Mouse (Mus musculus) testis, adult 2 months (tissue): ENCODE measurements around the gene Tmem82. TPM values are rescaled to one million over a fixed set of nuclear protein-coding genes. Genes with fewer than 3 reads are reported as not detected.

Source experiments
- H3K27ac ChIP-seq: fragments of 200-500 bp; 2 replicates; pipeline ENCODE4 v1.5.1; 2012; ENCODE audit warnings: low read depth, low read length; ENCODE audit not compliant: control insufficient read depth, insufficient read depth
- H3K27me3 ChIP-seq: fragments of 200-500 bp; 2 replicates; pipeline ENCODE4 v1.6.1; 2012; ENCODE audit warnings: mild to moderate bottlenecking, low read length, moderate library complexity; ENCODE audit not compliant: control insufficient read depth, insufficient read depth
- H3K36me3 ChIP-seq: fragments of 200-500 bp; 2 replicates; pipeline ENCODE4 v1.6.1; 2012; ENCODE audit warnings: mild to moderate bottlenecking, low read length; ENCODE audit not compliant: control insufficient read depth, insufficient read depth
- H3K4me1 ChIP-seq: fragments of 200-500 bp; 2 replicates; pipeline ENCODE4 v1.6.1; 2012; ENCODE audit warnings: low read length; ENCODE audit not compliant: control insufficient read depth, insufficient read depth
- H3K4me3 ChIP-seq: fragments of 200-500 bp; 2 replicates; pipeline ENCODE4 v1.5.1; 2012; ENCODE audit warnings: low read depth, mild to moderate bottlenecking, low read length, moderate library complexity, mixed read lengths; ENCODE audit not compliant: control insufficient read depth
- CTCF ChIP-seq: fragments of 200-500 bp; IDR thresholded peaks from 2 replicates; pipeline ENCODE4 v1.5.1; 2012; ENCODE audit warnings: low read depth, mild to moderate bottlenecking, inconsistent platforms, low read length, moderate library complexity; ENCODE audit not compliant: control insufficient read depth, insufficient read depth, insufficient replicate concordance
- POLR2A ChIP-seq: fragments of 200-500 bp; IDR thresholded peaks from 2 replicates; pipeline ENCODE4 v1.6.1; 2012; ENCODE audit warnings: low read depth, mild to moderate bottlenecking, inconsistent platforms, low read length, moderate library complexity; ENCODE audit not compliant: control insufficient read depth
- polyA plus RNA-seq: library from polyadenylated mRNA; depleted of rRNA; stranded (reverse); fragments of >200 nt; gene quantifications from 2 replicates; pipeline ENCODE4 v1.2.3, GENCODE M21; 2012

Tmem82 gene
- polyA plus RNA-seq, 1 experiment: 3.5 TPM

DNA sequence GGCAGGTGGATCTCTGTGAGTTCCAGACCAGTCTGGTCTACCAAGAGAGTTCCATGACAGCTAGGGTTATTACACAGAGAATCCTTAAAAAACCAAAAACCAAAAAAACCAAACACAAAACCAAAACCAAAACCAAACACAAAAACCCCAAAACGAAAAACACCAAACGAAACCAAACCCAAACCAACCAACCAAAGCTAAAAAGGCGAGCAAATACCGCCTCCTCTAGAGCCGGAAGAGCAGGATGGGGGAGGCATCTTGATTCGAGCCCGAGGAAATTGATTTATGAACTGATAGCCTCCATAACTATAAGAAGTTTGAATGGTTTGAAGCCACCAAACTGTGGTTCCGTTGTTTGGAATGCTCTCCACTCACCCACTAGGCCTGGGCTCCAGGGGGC lies 34.5 kb downstream of the Tmem82 start:
- Histone ChIP-seq H3K27me3 (no peaks in the 10 kb centered on the region), H3K4me3 (no peak overlapping the region), H3K36me3 (no peaks in the 10 kb centered on the region), H3K27ac (no peak overlapping the region), H3K4me1 (peaks cover 5% of the 10 kb centered on the region; the same call in 1 of the 2 replicates)
- TF ChIP-seq POLR2A (no peak), CTCF (no peak)

GRCm38 (mm10) chr4:141581051-141581450 lies 37.4 kb downstream of the Tmem82 start:
- Histone ChIP-seq H3K27ac (no peak overlapping the region), H3K4me1 (peaks cover 5% of the 10 kb centered on the region; the same call in 1 of the 2 replicates), H3K27me3 (no peaks in the 10 kb centered on the region), H3K4me3 (no peak overlapping the region), H3K36me3 (no peaks in the 10 kb centered on the region)
- TF ChIP-seq POLR2A (no peak), CTCF (no peak)

DNA sequence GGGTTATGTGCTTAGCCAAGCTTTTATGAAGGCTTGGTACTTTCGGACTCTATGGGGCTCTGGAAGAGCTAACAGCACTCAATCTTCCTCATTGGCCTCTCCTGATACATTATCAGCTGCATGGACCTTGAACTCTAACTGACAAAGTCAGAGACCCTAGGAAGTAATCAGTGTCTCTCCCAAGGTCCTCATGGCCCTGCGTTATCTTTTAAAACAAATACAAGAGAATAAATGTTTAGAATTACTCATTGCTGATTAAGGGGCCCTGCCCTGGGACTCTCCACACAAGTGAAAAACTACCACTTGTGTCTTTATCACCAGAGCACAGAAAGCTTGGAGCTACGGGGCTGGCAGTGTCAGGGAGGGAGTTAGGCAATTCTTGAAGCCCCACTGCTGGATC lies 39.6 kb downstream of the Tmem82 start:
- H3K36me3 ChIP-seq: no peaks in the 10 kb centered on the region
- peaks cover 10% of the 10 kb centered on the region for H3K4me1 ChIP-seq
- no peak for TF ChIP-seq CTCF
- no peak for TF ChIP-seq POLR2A
- no peak overlapping the region for H3K4me3 ChIP-seq
- no peak overlapping the region for H3K27ac ChIP-seq
- H3K27me3 ChIP-seq: no peaks in the 10 kb centered on the region

- Histone ChIP-seq H3K36me3 (no peaks in the 10 kb centered on the region), H3K4me3 (no peak overlapping the region), H3K4me1 (peaks cover 10% of the 10 kb centered on the region), H3K27ac (no peak overlapping the region), H3K27me3 (no peaks in the 10 kb centered on the region)
- TF ChIP-seq CTCF (peak; percentile 46; the same call in 1 of the 2 replicates), POLR2A (no peak)
Observed at GRCm38 (mm10) chr4:141576877-141577276, 41.6 kb downstream of the Tmem82 start.

- Histone ChIP-seq H3K4me1 (peaks cover 10% of the 10 kb centered on the region), H3K4me3 (no peak overlapping the region), H3K27me3 (no peaks in the 10 kb centered on the region), H3K27ac (no peak overlapping the region), H3K36me3 (no peaks in the 10 kb centered on the region)
- TF ChIP-seq CTCF (no peak), POLR2A (no peak)
Observed at GRCm38 (mm10) chr4:141576404-141576803, 42.0 kb downstream of the Tmem82 start.

GRCm38 (mm10) chr4:141574789-141575702 lies 43.4 kb downstream of the Tmem82 start:
- H3K27ac ChIP-seq: no peak overlapping the region
- H3K4me1 ChIP-seq: peaks cover 5% of the 10 kb centered on the region
- H3K4me3 ChIP-seq: peak overlapping the region; percentile 58
- TF ChIP-seq POLR2A (no peak), CTCF (peak; percentile 95)
- no peaks in the 10 kb centered on the region for H3K27me3 ChIP-seq
- no peaks in the 10 kb centered on the region for H3K36me3 ChIP-seq

- no peaks in the 10 kb centered on the region for H3K36me3 ChIP-seq
- no peak overlapping the region for H3K4me3 ChIP-seq
- H3K4me1 ChIP-seq: peaks cover 5% of the 10 kb centered on the region
- H3K27me3 ChIP-seq: no peaks in the 10 kb centered on the region
- H3K27ac ChIP-seq: peak overlapping the region; percentile 34
- no peak for TF ChIP-seq CTCF
- no peak; the same call in 1 of the 2 replicates for TF ChIP-seq POLR2A
Observed at GRCm38 (mm10) chr4:141573359-141573966, 45.0 kb downstream of the Tmem82 start.
